Mouse (Mus musculus): ENCODE measurements around the gene Heatr6.

The Heatr6 gene

DNA sequence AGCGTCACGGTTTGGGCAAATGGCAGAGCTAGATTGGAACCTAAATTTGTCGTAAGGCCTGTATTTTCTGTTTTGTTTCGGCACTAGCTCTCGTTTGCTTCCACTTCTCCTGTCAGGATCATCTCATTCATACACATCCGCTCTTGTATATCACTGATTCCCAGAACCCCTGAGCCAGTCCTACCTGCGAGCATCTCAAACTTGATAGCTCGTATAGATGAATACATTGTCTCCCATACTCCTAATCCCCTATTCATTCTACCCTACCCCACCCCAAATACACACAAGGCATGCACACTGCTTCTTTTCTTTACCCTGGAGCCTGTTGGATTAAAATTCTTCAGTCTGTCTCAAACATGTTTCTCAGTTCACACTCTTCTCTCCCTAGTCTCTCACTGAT lies 731 bp downstream of the Heatr6 start:
- no peak for DNase-seq

DNA sequence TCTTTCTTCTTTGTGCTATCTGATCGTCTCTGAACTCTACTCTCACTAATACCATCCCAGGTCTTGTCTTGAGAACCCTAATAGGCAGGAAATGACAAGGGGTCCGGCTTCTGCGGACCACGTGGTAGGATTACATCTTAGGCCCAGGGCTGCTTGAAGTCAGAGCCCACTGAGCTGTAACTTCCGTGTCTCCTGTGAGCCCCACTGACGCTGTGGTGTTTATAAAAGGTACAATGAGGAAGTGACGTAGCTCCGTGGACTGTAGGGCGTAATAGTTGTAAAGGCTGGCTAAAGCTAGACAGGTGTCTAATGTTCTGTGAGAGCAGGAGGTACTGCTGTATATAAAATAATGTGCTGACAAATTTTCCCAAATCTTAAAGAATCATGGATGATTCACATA lies 13.8 kb downstream of the Heatr6 start:
- no peak for DNase-seq

DNA sequence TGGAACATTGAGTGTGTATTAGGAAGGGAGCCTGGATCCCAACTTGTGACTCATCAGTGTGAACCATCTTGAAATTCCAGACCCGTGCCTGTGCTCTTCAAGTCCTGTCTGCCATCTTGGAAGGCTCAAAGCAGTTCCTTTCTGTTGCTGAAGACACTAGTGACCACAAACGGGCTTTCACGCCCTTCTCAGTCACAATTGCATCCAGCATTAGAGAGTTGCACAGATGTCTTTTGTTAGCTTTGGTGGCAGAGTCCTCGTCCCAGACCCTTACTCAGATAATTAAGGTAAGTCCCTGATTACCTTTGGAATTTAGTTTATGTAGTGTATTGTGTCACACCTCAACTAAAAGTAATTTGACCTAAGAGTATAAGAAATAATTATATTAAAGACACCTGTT lies 15.5 kb downstream of the Heatr6 start:
- no peak for DNase-seq

DNA sequence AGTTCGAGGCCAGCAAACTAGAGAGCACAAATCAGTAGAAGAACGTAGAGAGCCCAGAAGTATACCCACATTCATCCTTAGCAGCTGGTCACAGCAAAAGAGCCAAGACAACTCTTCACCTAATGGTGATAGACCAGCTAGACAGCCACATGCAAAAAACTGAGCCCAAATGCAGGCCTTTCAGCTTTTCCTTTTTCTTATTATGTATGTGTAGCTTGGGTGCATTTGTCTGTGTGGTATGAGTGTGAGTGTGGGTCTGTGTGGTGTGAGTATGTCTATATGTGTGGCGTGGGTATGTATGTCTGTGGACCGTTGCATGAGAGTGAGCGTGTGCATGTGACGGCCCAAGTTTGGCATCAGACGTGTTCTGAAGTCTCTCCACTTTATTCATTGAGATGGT lies 17.5 kb downstream of the Heatr6 start:
- no peak for DNase-seq

DNA sequence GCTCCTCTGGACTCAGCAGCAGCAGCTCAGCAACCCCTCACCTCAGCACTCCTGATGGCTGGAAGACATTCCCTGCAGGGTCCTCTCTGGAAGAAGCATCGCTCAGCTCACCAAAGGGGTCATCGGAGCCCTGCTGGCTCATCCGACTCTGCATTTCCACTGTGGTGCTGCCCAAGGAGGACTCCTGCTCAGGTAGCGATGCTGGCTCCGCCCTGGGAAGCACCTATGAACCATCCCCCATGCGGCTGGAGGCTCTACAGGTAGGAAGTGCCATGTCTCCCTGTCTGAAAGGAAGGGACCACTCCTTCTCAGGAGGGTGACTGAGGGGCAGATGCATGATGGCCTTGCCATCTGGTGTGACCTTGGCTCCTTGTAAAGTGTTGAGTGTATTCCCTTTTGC lies 18.8 kb downstream of the Heatr6 start:
- no peak for DNase-seq

DNA sequence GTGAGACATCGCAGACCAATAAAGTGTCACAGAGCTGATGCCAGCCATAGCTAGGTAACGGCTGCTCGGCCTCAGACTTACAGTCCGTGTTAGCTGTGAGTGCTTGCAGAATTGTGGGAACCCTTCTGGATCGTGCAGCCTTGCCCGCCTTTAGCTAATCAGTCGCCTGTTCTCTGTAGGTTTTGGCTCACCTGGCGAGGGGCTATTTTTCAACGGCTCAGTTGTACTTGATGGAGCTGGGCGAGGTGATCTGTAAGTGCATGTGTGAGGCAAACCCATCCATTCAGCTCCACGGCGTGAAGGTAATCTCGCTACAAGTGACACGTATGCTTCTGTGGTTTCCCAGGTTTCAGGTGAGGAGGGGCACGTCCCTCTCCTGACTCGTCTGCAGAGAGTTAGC lies 20.2 kb downstream of the Heatr6 start:
- no peak for DNase-seq

DNA sequence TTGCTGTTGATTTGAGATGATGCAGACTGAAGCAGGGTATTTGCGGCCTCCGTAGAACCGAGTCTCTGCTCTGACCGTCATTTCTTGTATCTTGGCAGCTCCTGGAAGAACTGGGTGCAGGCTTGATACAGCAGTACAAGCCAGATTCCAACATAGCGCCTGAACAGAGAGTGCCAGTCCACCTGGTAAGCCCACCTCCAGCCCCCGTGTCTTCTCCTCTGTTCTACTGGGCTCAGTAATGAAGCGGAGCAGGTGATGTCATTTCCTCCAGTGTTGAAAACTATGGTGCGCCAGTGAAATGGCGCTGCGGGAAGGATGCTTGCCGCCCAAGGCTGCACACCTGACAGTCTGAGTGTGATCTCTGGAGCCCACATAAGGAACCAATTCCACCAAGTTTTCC lies 20.8 kb downstream of the Heatr6 start:
- DNase-seq: no peak

DNA sequence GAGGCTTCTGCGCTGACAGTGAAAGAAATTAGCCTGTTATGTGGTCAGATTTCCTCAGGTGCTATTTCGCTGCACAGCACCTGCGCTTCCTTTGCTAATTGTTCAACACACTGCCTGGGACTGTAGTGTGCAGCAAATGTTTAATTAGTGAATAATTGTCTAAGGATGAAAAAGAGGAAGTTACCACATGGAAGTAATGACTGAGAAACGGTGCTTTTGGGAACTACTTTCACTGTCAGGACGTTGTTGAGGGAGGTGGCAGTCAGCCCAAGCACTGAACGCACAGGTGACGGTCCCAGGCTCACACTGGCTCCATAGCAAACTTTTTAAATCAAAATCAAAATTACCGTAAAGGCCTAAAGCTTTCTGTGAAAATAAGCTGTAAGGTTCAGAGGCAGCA lies 23.3 kb downstream of the Heatr6 start:
- no peak for DNase-seq

DNA sequence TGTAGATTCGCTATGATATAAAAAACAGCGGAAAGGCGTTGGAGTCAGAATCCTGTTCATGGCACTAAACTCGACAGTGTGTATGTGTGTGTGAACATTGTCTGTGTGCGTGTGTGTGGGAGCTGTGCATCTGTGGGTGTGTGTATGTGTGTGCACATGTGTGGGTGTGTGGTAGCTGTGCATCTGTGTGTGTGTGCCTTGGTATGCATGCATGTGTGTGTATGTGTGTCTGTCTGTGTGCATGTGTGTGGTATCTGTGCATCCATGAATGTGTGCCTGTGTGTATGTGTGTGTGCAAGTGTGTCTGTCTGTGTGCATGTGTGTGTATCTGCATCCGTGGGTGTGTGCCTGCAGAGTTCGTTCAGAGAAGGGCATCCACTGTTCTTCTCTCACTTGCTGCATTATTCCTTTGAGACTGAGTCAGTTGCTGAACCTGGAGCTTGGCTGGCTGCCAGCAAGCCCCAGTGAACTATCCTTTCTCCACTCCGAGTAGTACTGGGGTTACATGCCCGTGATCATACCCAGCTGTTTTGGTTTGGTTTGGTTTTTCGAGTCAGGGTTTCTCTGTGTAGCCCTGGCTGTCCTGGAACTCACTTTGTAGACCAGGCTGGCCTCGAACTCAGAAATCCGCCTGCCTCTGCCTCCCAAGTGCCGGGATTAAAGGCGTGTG lies 30.6 kb downstream of the Heatr6 start:
- no peak for DNase-seq

DNA sequence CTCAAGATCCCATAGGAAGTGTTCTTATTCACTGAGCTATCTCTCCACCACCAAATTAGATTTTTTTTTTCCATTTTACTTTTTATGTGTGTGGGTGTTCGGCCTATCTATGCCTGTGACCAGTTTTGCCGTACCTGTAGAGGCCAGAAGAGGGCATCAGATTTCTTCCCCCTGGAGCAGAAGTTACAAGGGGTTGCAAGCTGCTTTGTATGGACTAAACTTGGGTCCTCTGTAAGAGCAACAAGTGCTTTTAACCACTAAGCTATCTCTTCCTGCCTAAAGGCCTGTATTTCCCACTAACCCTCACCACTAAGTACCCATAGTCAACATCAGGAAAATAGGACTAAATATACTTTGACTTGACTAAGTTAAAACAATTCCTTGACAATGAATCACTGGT lies 31.2 kb downstream of the Heatr6 start:
- DNase-seq: no peak

DNA sequence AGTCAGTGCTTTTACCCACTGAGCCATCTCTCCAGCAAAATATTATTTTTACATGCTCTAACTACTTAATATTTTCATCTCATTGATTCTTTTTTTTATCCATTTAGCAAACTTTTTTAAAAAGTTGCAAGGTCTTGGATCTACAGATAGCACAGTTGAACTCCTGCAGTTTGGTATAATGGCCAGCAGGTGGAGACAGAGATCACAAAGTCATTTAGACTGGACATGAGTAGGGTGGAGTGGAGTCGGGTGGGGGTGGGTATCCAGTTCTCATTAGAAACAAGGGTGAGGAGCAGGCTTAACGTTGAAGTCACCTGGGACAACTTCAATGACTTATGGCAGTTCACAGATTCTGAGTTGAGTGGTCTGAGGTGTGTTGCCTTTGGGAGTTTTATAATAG lies 31.9 kb downstream of the Heatr6 start:
- DNase-seq: peak; percentile 22

DNA sequence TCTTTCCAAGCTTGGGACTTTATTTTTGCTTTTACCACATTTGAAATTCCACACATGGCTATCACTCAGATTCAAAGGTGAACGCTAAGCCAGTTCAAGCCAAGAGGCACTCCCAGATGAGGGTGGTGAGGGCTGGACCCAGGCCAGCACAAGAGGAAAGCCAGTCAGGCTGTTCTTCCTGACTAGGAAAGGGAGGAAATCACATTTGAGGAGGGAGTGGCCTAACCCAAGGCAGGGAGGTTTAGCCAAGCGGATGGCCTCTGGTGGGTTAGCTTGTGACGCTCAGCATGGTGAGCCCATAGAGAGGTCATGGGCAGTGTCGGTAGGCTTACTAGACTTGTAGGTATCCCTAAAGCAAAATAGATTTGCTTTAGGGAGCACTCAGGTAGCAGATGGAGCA lies 33.3 kb downstream of the Heatr6 start:
- DNase-seq: no peak

DNA sequence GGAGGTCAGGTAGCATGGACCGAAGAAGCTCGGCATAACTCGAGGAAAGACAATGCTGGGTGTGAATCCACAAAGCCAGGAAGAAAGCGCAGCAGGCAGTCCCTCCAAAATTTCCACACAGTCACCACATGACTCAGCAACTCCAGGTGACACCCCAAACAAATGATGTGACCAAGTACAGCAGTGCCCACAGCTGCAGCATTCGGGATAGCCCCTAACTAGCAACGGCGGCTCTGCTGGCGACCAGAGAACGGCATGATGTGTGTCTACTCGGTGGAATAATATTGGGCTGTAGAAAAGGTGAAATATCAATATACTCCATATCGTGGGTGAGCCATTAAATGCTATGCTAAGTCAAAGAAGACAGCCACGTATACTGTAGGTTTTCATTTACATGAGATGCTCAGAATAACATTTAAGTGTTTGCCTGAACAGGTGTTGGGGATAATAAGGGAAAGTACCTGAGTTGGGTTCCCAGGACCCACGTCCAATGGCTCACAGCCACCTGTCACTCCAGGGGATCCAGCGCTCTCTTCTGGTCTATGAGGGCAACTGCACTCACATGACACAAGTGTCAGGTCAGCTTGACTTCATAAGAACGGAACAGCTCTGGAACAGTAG lies 34.0 kb downstream of the Heatr6 start:
- DNase-seq: no peak

DNA sequence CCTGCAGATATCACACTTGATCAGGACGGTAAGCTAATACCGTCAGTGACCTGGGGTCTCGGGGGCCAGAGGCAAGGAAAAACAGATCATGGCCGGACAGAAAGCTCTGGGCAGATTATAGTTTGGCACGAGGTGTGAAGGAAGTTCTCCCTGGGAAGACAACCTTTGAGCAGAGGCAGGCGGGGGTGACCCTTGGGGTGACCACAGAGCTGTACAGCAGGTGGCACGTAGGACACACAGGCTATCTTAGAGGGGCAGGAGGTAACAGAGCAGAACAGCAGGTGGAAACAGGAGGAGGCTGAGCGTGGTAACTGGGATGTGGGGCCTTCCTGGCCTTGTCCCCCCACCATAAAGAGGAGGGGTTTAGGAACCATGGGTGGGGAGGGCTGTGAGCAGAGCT lies 34.8 kb downstream of the Heatr6 start:
- DNase-seq: no peak

DNA sequence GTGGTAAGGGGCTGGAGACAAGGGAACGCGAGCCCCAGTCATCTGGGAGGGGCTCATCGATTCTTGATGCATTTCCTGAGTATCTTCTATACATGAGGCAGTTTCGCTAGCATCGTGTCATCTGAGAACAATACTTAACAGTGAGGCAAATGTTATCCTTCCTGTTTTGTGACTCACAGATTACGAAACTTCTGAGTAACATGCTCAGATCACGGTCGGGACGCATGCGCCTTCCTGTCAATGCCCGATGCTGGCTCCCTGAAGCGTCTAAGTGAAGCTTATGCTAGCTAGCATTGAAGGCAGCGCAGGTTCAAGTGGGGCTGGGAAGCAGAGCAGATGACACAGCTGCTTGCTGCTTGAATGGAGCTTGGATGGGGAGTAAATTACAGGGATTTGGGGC lies 35.8 kb downstream of the Heatr6 start:
- no peak for DNase-seq

DNA sequence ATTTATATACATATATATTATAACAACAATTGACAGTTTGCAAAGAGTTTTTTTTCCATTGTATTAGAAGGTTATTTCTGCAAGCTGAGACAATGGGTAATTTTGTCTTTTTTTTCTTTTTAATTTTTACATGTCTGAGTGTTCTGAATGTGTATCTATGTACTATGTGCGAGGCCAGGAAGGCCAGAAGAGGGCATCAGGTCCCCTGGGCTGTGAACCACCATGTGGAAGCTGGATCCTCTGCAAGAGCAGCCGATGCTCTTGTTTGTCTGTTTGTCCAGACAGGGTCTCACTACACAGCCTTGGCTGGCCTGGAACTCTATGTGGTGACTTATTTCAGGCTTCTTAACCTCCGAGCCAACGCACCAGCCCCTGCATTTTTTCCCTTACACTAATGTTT lies 37.6 kb downstream of the Heatr6 start:
- DNase-seq: no peak

DNA sequence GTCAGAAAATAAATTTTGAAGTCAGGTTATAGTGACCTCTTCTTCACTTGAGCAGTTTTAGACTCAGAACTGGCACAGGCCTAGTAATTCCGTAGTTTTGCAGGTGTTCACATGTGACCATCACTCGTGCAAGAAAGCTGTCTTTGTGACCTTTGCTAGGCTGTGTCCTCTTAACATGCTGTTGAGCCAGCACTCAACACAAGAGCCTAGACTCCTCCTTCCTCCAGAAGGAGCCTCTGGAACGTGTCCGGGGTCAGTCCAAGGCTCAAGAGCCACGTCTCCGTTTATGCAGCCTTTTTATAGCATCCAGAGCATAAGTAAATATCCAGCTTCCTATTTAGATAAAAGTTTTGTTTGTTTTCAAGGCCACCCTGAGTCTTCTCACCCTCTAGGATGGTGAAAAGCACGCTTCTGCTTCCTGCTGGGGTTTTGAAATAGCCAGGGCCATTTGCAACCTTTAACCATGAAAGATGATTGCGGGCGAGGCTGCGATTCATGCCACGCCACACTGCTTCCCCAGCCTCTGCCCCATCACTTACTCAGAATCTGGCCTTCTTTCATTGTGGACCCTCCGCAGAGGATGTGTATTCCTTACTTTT lies 38.9 kb downstream of the Heatr6 start:
- no peak for DNase-seq

DNA sequence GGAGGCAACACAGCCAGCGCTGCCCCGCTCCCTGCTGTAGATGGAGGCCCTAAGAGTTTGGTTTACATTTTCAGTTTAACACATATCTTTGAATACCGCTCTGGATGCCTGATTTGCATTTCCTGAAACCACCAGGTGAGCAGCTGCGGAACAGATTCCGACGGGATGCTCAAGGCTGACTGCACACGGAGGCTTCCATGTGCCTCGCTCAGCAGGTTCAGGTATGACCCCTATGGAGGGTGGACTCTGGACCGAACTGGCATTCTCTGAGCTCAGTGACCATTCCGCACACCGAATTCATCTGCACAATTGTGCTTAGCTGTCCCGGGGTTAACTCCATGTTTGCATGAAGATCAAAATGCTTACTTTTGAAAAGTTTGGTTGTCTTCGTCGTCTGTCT lies 39.8 kb downstream of the Heatr6 start:
- DNase-seq: no peak

DNA sequence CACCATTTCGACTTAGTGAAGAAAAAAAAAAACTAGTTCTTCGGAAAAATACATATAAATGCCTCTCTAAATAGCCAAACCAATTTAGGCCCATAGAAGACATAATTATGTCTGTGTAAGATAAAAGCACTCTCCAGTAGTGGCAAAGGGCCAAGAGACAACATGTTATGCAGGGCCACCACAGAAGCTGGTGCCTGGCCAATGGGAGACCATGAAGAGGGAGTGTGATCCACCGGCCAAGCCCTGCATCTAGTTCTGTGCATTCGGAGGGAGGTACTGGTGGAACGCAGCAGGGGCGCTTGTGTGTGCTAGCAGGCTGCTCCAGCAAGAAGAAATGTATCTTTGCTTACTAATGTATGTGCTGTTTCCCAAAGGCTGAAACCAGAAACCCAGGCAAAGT lies 42.6 kb downstream of the Heatr6 start:
- DNase-seq: no peak

DNA sequence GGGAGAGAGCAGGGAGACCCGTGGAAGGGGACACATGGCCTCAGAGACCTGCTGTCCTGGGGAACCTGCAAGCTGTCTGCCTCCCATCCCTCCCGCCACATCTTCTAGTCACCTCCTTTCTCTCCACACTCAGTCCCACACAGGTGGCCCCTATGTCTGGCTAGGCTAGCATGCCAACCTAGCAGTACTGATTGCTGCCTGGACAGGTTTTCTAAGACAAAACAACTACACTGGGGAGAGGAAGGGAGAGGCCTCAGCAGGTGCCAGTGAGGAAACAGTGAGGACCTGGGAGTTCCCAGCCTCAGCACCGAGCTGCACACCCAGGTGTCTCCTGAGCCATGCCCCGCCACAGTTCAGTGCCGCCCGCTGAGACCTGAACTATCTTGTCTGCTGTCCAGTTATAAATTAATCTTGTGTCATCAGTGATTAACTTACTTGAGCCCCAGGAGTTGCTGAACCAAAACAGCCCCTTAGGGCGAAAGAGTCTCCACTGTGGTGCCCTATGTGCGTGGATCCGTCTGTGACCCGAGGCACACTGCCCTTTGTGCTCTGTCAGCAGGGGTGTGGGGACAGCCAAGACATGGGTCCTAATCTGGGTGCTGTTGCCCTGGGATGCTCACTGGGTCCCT lies 43.6 kb downstream of the Heatr6 start:
- no peak for DNase-seq

DNA sequence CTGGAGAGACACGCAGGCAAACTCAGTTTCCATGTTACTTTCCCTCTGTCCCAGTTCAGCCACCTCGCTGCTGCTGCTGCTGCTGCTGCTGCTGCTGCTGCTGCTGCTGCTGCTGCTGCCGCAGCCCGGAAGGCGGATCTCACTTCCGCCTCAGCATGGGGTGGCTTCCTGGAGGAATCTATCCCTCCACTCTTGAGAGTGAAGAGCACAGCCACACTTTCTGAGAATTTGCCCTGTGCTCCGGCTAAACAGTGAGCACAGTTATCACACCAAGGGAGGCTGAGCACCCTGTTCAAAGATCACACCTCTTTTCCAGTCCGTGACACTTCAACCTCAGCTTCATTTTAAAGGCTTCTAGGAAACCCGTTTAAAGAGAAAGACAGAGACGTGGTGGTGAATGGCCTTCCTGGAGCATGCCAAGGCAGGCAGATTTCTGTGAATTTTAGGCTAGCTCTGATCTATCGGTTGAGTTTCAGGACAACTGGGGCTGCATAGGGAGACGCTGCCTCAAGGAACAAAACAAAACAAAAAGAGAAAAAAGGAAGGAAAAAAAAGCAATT lies 46.5 kb downstream of the Heatr6 start:
- no peak for DNase-seq

DNA sequence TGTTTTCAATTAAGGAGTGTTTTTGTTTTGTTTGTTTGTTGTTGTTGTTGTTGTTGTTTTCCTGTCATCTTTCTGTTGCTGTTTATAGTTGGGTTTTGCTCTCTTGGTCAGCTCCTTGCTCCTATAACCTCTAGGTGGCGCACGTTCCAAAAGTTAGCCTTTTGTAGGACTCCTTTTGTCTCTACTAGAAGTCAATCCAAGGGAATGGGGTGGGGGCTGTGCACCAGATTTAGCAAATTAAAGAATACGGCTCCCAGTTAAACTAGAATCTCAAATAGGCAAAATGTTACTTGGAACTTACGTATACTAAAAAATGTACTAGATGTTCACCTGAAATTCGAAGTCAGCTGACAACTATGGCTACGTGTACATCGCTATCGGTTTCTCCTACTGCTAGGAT lies 48.7 kb downstream of the Heatr6 start:
- no peak for DNase-seq

DNA sequence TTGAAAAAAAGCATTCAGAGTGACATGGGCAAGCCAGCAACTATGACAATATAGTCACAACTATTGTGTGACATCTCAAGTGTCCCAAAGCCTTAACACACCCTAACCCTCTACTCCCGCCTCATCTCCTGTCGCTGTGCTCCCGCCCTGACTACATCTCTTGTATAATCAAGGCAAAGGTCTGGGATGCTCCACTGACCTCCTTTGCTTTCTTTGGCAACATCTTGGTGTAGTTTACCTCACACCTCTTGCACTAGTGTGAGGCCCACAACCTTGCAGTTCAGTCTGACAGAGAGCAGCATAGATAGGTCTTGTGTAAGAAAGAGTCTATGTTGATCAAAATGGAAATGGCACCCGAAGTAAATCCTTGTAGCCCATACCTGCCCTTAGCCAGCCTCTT lies 49.1 kb downstream of the Heatr6 start:
- no peak for DNase-seq

DNA sequence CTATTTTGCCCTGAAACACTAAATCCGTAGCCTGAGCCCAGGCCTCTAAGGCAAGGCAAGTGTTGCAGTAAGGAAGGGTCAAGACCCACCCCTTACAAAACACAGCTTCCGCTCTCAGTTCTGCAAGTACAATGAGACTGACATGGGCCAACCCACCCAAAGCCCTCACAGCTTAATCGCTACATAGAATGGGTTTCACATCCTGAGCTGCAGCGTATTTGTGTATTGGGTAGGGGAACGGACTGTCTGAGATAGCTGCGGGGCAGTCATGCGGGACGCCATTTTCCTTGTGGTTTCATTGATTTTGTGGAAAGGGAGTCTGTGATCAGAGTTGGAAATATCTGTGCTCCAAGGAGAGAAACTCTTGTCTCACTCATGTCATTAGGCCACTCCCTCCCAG lies 56.9 kb downstream of the Heatr6 start:
- no peak for DNase-seq
